Comparison of ENCODE assay signal across 21 mouse cellular contexts in the genomic region with DNA sequence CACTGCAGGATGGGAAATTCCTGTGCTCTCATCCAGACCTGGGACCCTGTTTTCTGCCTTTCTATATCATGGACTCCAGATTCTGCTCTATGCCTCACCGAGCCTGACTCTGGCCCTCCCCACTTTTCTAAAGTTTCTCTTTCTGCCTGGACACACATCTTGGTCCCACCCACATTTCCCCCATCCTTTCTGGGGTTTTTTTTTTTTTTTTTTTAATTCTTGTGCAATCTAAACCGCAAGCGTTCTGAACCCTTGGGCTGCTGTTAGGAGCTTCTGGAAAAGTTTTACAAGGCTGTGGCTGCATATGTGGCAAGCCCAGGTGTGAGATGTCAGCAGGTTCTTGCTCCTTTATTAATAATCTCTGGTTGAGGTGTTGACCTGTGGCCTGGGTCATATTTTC. TPM values are rescaled to one million over a fixed set of nuclear protein-coding genes. Genes with fewer than 3 reads are reported as not detected.
DNase-seq lines count a peak whose midpoint lies in the region; ATAC-seq lines count a peak whose summit lies in the region.
"Had no signal": no experiment of that assay in that cellular context is flagged by ENCODE, and none has a peak within 500 bp of the region (broad histone marks: within the 10 kb centered on the region; RNA-seq: fewer than 3 reads in every experiment).

No protein-coding gene starts in this region.

- ATAC-seq in limb, embryonic 11.5 days (ENCODE audit: insufficient number of reproducible peaks, low FRiP score, low TSS enrichment, low read depth) = no peak
- ATAC-seq in common myeloid progenitor, adult 5-6 weeks (replicated peaks; ENCODE audit: low read depth, poor library complexity, severe bottlenecking) = peak; percentile 78
- ATAC-seq in hematopoietic stem cell, adult 5-6 weeks (replicated peaks in 1 of 2; ENCODE audit: insufficient read depth in 1 of 2, low FRiP score in 2 of 2, low TSS enrichment in 1 of 2, low read depth in 1 of 2, poor library complexity in 2 of 2, severe bottlenecking in 2 of 2) = peak; percentile 39 to 46; a peak in 3 of 4 replicates

- H3K4me2 ChIP-seq in limb, embryonic 11.5 days (ENCODE audit: low read depth, severe bottlenecking) = no peak overlapping the region
- H3K4me2 ChIP-seq: embryonic facial prominence, embryonic 12.5 days; forebrain, embryonic 12.5 days; hindbrain, embryonic 14.5 days had no signal

- peaks cover 14% of the 10 kb centered on the region for H3K27me3 ChIP-seq in limb, embryonic 11.5 days (ENCODE audit: control insufficient read depth, insufficient read depth, low read length)
- peaks cover 37% of the 10 kb centered on the region for H3K27me3 ChIP-seq in limb, embryonic 10.5 days (ENCODE audit: low read depth, poor library complexity, severe bottlenecking)

- WGBS in limb, embryonic 11.5 days = 52% methylated on average over 3 of the region's 3 CpGs
- 66% methylated on average over 3 of the region's 3 CpGs for WGBS in limb, embryonic 10.5 days

- H3K4me1 ChIP-seq in limb, embryonic 11.5 days (ENCODE audit: control insufficient read depth, insufficient read depth, low read length) = no peaks in the 10 kb centered on the region; the same call in 1 of the 2 replicates
- H3K4me1 ChIP-seq in limb, embryonic 10.5 days = peaks cover 3% of the 10 kb centered on the region

- DNase-seq in limb, embryonic 11.5 days (ENCODE audit: low spot score) = peak; percentile 20
- DNase-seq in limb, embryonic 10.5 days (ENCODE audit: low spot score) = no peak
- DNase-seq in left cerebral cortex, adult 9 months (ENCODE audit: low spot score in 2 of 2) = no peak
- DNase-seq in neural tube, embryonic 10.5 days (ENCODE audit: extremely low spot score, low spot score) = no peak
- DNase-seq: adrenal gland, adult 8-10 months; adrenal gland, postnatal 36 days; cerebellum, adult 2 months; cerebellum, postnatal 10 days; gastrocnemius, adult 2 months; gastrocnemius, postnatal 25 days; heart, adult 18-20 months; heart, postnatal 10 days had no signal

- no peaks in the 10 kb centered on the region for H3K9me3 ChIP-seq in limb, embryonic 11.5 days (ENCODE audit: control insufficient read depth, low read length)
- H3K9me3 ChIP-seq in limb, embryonic 10.5 days (replicated peaks) = no peaks in the 10 kb centered on the region
- H3K9me3 ChIP-seq: embryonic facial prominence, embryonic 12.5 days; forebrain, embryonic 12.5 days; heart, embryonic 10.5 days; hindbrain, embryonic 10.5 days had no signal

- no peak overlapping the region for H3K27ac ChIP-seq in limb, embryonic 11.5 days (replicated peaks; ENCODE audit: low read depth, low read length)
- no peak overlapping the region for H3K27ac ChIP-seq in limb, embryonic 10.5 days
- H3K27ac ChIP-seq: embryonic facial prominence, embryonic 12.5 days; forebrain, embryonic 12.5 days; gastrocnemius, adult 2 months; heart, embryonic 10.5 days; hindbrain, embryonic 10.5 days; hindbrain, embryonic 14.5 days had no signal

- H3K36me3 ChIP-seq in limb, embryonic 11.5 days (ENCODE audit: control insufficient read depth, insufficient read depth, low read length) = no peaks in the 10 kb centered on the region
- H3K36me3 ChIP-seq in limb, embryonic 10.5 days = no peaks in the 10 kb centered on the region
- H3K36me3 ChIP-seq: embryonic facial prominence, embryonic 12.5 days; forebrain, embryonic 12.5 days; heart, embryonic 10.5 days; hindbrain, embryonic 10.5 days had no signal

- H3K9ac ChIP-seq in limb, embryonic 11.5 days (ENCODE audit: low read length) = no peak overlapping the region
- H3K9ac ChIP-seq: embryonic facial prominence, embryonic 12.5 days; forebrain, embryonic 12.5 days; hindbrain, embryonic 14.5 days had no signal

- H3K4me3 ChIP-seq in limb, embryonic 11.5 days (ENCODE audit: low read depth, low read length) = no peak overlapping the region
- no peak overlapping the region for H3K4me3 ChIP-seq in limb, embryonic 10.5 days
- H3K4me3 ChIP-seq: embryonic facial prominence, embryonic 12.5 days; forebrain, embryonic 12.5 days; gastrocnemius, adult 2 months; heart, embryonic 10.5 days; hindbrain, embryonic 10.5 days had no signal

RNA-seq across cellular contexts. Expression of a gene that starts 5.0 kb away (rescaled TPM):
- not detected in 2 replicates for polyA plus RNA-seq in limb, embryonic 11.5 days (2014; fragmentation: Nextera tagmentation; extraction: Ambion mirVana)
- 0.08 TPM in 1 of 2 replicates, not detected in the other for polyA plus RNA-seq in limb, embryonic 10.5 days (2016; fragmentation: Nextera tagmentation; extraction: Ambion mirVana)
- 0.39 and 1.5 TPM in 2 replicates for total RNA-seq in common myeloid progenitor, adult 5-6 weeks (2017)
- total RNA-seq in hematopoietic stem cell, adult 5-6 weeks (2017) = 1.6 TPM in 1 of 2 replicates, not detected in the other
- total RNA-seq: gastrocnemius, adult 2 months; gastrocnemius, postnatal 25 days; heart, adult 18-20 months; heart, postnatal 10 days had no signal
- polyA plus RNA-seq: heart, embryonic 10.5 days; heart, embryonic 14.5 days had no signal

RNA-seq across cellular contexts. Expression of a gene that starts 5.5 kb away (rescaled TPM):
- 0.03 and 0.10 TPM in 2 replicates for polyA plus RNA-seq in limb, embryonic 11.5 days (2014; fragmentation: Nextera tagmentation; extraction: Ambion mirVana)
- 0.06 and 0.10 TPM in 2 replicates for polyA plus RNA-seq in limb, embryonic 10.5 days (2016; fragmentation: Nextera tagmentation; extraction: Ambion mirVana)
- total RNA-seq in common myeloid progenitor, adult 5-6 weeks (2017) = 0.32 and 0.82 TPM in 2 replicates
- 4.6 and 9.4 TPM in 2 replicates for total RNA-seq in hematopoietic stem cell, adult 5-6 weeks (2017)
- total RNA-seq: ES-E14; gastrocnemius, adult 2 months had no signal
- polyA plus RNA-seq: heart, embryonic 10.5 days had no signal

RNA-seq across cellular contexts. Expression of a gene that starts 33.8 kb away (rescaled TPM):
- polyA plus RNA-seq in limb, embryonic 11.5 days (2014; fragmentation: Nextera tagmentation; extraction: Ambion mirVana) = 43.4 and 47.0 TPM in 2 replicates
- 35.3 and 35.6 TPM in 2 replicates for polyA plus RNA-seq in limb, embryonic 10.5 days (2016; fragmentation: Nextera tagmentation; extraction: Ambion mirVana)
- total RNA-seq in common myeloid progenitor, adult 5-6 weeks (2017) = 36.9 and 39.3 TPM in 2 replicates
- 63.3 and 71.5 TPM in 2 replicates for total RNA-seq in hematopoietic stem cell, adult 5-6 weeks (2017)

RNA-seq across cellular contexts. Expression of a gene that starts 51.3 kb away (rescaled TPM):
- 0.11 and 0.27 TPM in 2 replicates for polyA plus RNA-seq in limb, embryonic 11.5 days (2014; fragmentation: Nextera tagmentation; extraction: Ambion mirVana)
- polyA plus RNA-seq in limb, embryonic 10.5 days (2016; fragmentation: Nextera tagmentation; extraction: Ambion mirVana) = 0.15 and 0.20 TPM in 2 replicates
- total RNA-seq in common myeloid progenitor, adult 5-6 weeks (2017) = 0.19 and 0.37 TPM in 2 replicates
- 0.69 and 1.0 TPM in 2 replicates for total RNA-seq in hematopoietic stem cell, adult 5-6 weeks (2017)
- total RNA-seq: adrenal gland, adult 8-10 months; adrenal gland, postnatal 36 days; gastrocnemius, adult 2 months; gastrocnemius, postnatal 25 days; heart, adult 18-20 months; heart, postnatal 10 days had no signal
